Mouse (Mus musculus): ENCODE results near the gene Hmga1.

GRCm38 (mm10) chr17:27610679-27611518, 54.6 kb downstream of the Hmga1 start:
- no peak for TF ChIP-seq CTCF (IDR thresholded peaks at IDR 0.05; ENCODE audit: low read depth, low read length)
- TF ChIP-seq GATA1 (IDR thresholded peaks at IDR 0.05; ENCODE audit: borderline replicate concordance, low read length): no peak
- no peak for TF ChIP-seq TAL1 (conservative IDR thresholded peaks at IDR 0.05; ENCODE audit: low read depth, low read length)
- no peak for TF ChIP-seq GATA2 (IDR thresholded peaks at IDR 0.05; ENCODE audit: borderline replicate concordance, low read depth, low read length)
- TF ChIP-seq POLR2AphosphoS5 (IDR thresholded peaks at IDR 0.05; ENCODE audit: insufficient replicate concordance, low read depth, low read length): no peak
